8 mouse cellular contexts compared by ENCODE assay signal in the genomic region with DNA sequence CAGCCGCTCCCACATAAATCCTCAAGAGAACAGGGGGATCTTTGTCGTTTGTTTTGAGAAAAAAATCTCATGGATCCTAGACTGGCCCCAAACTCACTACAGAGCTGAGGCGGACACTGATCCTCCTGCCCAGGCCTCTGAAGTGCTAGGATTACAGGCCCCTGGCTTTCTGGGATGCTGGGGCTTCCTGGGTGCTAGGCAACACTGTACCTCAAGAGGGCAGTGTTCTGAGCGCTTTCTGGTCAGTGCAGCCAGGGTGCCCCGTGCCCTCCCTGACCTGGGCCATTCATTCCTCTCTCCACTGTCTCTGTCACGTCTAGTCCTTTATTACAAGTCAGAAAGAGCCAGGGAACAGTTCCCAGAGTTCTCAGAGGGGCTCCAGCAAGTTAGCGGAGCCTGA. TPM values are rescaled to one million over a fixed set of nuclear protein-coding genes. Genes with fewer than 3 reads are reported as not detected.
DNase-seq lines count a peak whose midpoint lies in the region; ATAC-seq and TF ChIP-seq lines count a peak whose summit lies in the region.

No protein-coding gene starts in this region.

- no peak overlapping the region for H3K4me2 ChIP-seq in liver, embryonic 12.5 days
- no peak overlapping the region for H3K4me2 ChIP-seq in neural tube, embryonic 13.5 days

- H3K36me3 ChIP-seq in liver, embryonic 12.5 days: peaks cover 25% of the 10 kb centered on the region
- H3K36me3 ChIP-seq in limb, embryonic 10.5 days: peaks cover 27% of the 10 kb centered on the region
- H3K36me3 ChIP-seq in neural tube, embryonic 13.5 days: peaks cover 24% of the 10 kb centered on the region

- TF ChIP-seq POLR2A in embryonic fibroblast, embryonic 13.5 days (IDR thresholded peaks at IDR 0.05; ENCODE audit: low read depth, low read length): no peak

- no peaks in the 10 kb centered on the region for H3K9me3 ChIP-seq in liver, embryonic 12.5 days (replicated peaks)
- H3K9me3 ChIP-seq in limb, embryonic 10.5 days (replicated peaks): no peaks in the 10 kb centered on the region
- H3K9me3 ChIP-seq in neural tube, embryonic 13.5 days: no peaks in the 10 kb centered on the region

- H3K27ac ChIP-seq in liver, embryonic 12.5 days: no peak overlapping the region
- H3K27ac ChIP-seq in embryonic fibroblast, embryonic 13.5 days (ENCODE audit: insufficient read depth, low read length): no peak overlapping the region
- no peak overlapping the region for H3K27ac ChIP-seq in limb, embryonic 10.5 days
- H3K27ac ChIP-seq in neural tube, embryonic 13.5 days (replicated peaks): no peak overlapping the region

- 25% methylated on average over 7 of the region's 7 CpGs for WGBS in liver, embryonic 12.5 days (ENCODE audit: insufficient replicate concordance)
- 21% methylated on average over 7 of the region's 7 CpGs for WGBS in limb, embryonic 10.5 days
- 17% methylated on average over 7 of the region's 7 CpGs for WGBS in neural tube, embryonic 13.5 days

- peak; percentile 83 for TF ChIP-seq CTCF in embryonic fibroblast, embryonic 13.5 days (IDR thresholded peaks at IDR 0.05; ENCODE audit: borderline replicate concordance, insufficient read depth, low read length)

- DNase-seq in CD4-positive, CD25-positive, alpha-beta regulatory T cell, adult 2 months (ENCODE audit: low read depth, low spot score): peak; percentile 68
- peak; percentile 47 for DNase-seq in liver
- DNase-seq in limb, embryonic 10.5 days (ENCODE audit: low spot score): peak; percentile 72
- no peak for DNase-seq in right cerebral cortex, adult 18-20 months

- H3K27me3 ChIP-seq in liver, embryonic 12.5 days (replicated peaks): no peaks in the 10 kb centered on the region
- H3K27me3 ChIP-seq in limb, embryonic 10.5 days (ENCODE audit: low read depth, poor library complexity, severe bottlenecking): no peaks in the 10 kb centered on the region
- no peaks in the 10 kb centered on the region for H3K27me3 ChIP-seq in neural tube, embryonic 13.5 days

- no peak overlapping the region for H3K9ac ChIP-seq in liver, embryonic 12.5 days
- H3K9ac ChIP-seq in neural tube, embryonic 13.5 days: no peak overlapping the region

- ATAC-seq in CD4-positive, CD25-positive, alpha-beta regulatory T cell, adult 4 months: no peak
- ATAC-seq in liver, embryonic 12.5 days: no peak
- ATAC-seq in neural tube, embryonic 13.5 days (ENCODE audit: low read depth): 0 out of 2 replicates have a peak, but pooled peaks have one; percentile 24

- H3K4me3 ChIP-seq in liver, embryonic 12.5 days: no peak overlapping the region
- no peak overlapping the region for H3K4me3 ChIP-seq in embryonic fibroblast, embryonic 13.5 days (ENCODE audit: insufficient read depth, low read length)
- no peak overlapping the region for H3K4me3 ChIP-seq in limb, embryonic 10.5 days
- no peak overlapping the region for H3K4me3 ChIP-seq in neural tube, embryonic 13.5 days

- 0 out of 2 replicates have a peak, but pooled peaks cover 3% of the 10 kb centered on the region for H3K4me1 ChIP-seq in liver, embryonic 12.5 days
- no peaks in the 10 kb centered on the region for H3K4me1 ChIP-seq in embryonic fibroblast, embryonic 13.5 days (ENCODE audit: control insufficient read depth, insufficient read depth, low read length)
- peaks cover 15% of the 10 kb centered on the region for H3K4me1 ChIP-seq in limb, embryonic 10.5 days
- H3K4me1 ChIP-seq in neural tube, embryonic 13.5 days (replicated peaks): peaks cover 6% of the 10 kb centered on the region; the same call in 1 of the 2 replicates

RNA-seq across cellular contexts. Expression of a gene that starts 9.6 kb away (rescaled TPM):
- polyA plus RNA-seq in CD4-positive, CD25-positive, alpha-beta regulatory T cell, adult 4 months (2017; shearing (Covaris generic)): 100 to 1,000 TPM; 102 to 179 TPM
- 7.6 and 8.9 TPM in 2 replicates for polyA plus RNA-seq in liver, embryonic 12.5 days (2016; fragmentation: Nextera tagmentation; extraction: Ambion mirVana)
- polyA plus RNA-seq in embryonic fibroblast, embryonic 13.5 days (2011; ENCODE audit: insufficient read length, low read depth, missing spikeins): 3.6 and 4.3 TPM in 2 replicates
- polyA plus RNA-seq in limb, embryonic 10.5 days (2016; fragmentation: Nextera tagmentation; extraction: Ambion mirVana): 2.7 and 3.4 TPM in 2 replicates
- polyA plus RNA-seq in neural tube, embryonic 13.5 days (2015; fragmentation: Nextera tagmentation; extraction: Ambion mirVana): 17.8 and 20.0 TPM in 2 replicates

RNA-seq across cellular contexts. Expression of a gene that starts 25.9 kb away (rescaled TPM):
- polyA plus RNA-seq in CD4-positive, CD25-positive, alpha-beta regulatory T cell, adult 4 months (2017; shearing (Covaris generic)): 1 to 10 TPM; 4.6 to 7.8 TPM
- polyA plus RNA-seq in liver, embryonic 12.5 days (2016; fragmentation: Nextera tagmentation; extraction: Ambion mirVana): 12.8 and 13.8 TPM in 2 replicates
- 14.6 and 19.6 TPM in 2 replicates for polyA plus RNA-seq in embryonic fibroblast, embryonic 13.5 days (2011; ENCODE audit: insufficient read length, low read depth, missing spikeins)
- 50.7 and 52.1 TPM in 2 replicates for polyA plus RNA-seq in limb, embryonic 10.5 days (2016; fragmentation: Nextera tagmentation; extraction: Ambion mirVana)
- polyA plus RNA-seq in neural tube, embryonic 13.5 days (2015; fragmentation: Nextera tagmentation; extraction: Ambion mirVana): 41.1 and 41.4 TPM in 2 replicates
